Mouse (Mus musculus) G1E (cell line): Measurements from ENCODE around the gene Zfp408.

Experiments used
- CTCF ChIP-seq: IDR thresholded peaks from 2 replicates; pipeline ENCODE4 v1.5.1; 2012; ENCODE audit warnings: low read depth, low read length, inconsistent platforms, mixed read lengths
- GATA1 ChIP-seq: IDR thresholded peaks from 2 replicates; pipeline ENCODE4 v1.6.1; 2012; ENCODE audit warnings: borderline replicate concordance, low read length, inconsistent platforms, mixed read lengths
- POLR2AphosphoS5 ChIP-seq: IDR thresholded peaks from 2 replicates; pipeline ENCODE4 v1.6.1; 2012; ENCODE audit warnings: low read depth, low read length, inconsistent platforms; ENCODE audit not compliant: insufficient replicate concordance

DNA sequence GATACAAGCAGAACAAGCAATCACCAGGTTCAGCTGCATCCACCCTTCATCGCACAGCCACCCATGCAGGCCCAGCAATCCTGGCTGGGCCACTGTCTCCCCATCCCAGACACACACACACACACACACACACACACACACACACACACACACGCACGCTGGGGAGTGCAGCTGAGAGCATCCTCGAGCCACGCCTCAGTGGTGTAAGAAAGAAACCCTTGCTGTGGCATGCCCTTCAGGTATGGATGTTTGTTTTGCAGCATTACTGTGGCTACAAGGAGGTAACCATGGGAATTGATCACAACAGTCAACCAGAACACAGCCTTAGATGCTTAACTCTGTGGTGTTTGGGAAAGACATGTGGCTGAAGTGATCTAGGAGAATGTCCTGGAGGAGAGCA lies 17.3 kb downstream of the Zfp408 start:
- TF ChIP-seq POLR2AphosphoS5, result no peak
- TF ChIP-seq CTCF, result no peak
- TF ChIP-seq GATA1, result no peak
